Mouse (Mus musculus) brain, embryonic 14.5 days (tissue): ENCODE results near the gene Adamts13. TPM values are rescaled to one million over a fixed set of nuclear protein-coding genes. Genes with fewer than 3 reads are reported as not detected.

Experiments used
- DNase-seq: peaks from one replicate; pipeline ENCODE4 v3.0.0-alpha.2; 2011; ENCODE audit warnings: low read depth
- CTCF ChIP-seq: fragments of 200-500 bp; IDR thresholded peaks from 2 replicates; pipeline ENCODE4 v1.5.1; 2012; ENCODE audit warnings: inconsistent platforms, mild to moderate bottlenecking, moderate library complexity, borderline replicate concordance; ENCODE audit not compliant: insufficient read depth, insufficient read length; ENCODE audit errors: extremely low read depth
- POLR2A ChIP-seq: fragments of 200-500 bp; IDR thresholded peaks from 2 replicates; pipeline ENCODE4 v1.6.1; 2012; ENCODE audit warnings: mild to moderate bottlenecking, inconsistent platforms, borderline replicate concordance; ENCODE audit not compliant: poor library complexity, insufficient read depth, insufficient read length, severe bottlenecking; ENCODE audit errors: extremely low read depth
- polyA plus RNA-seq: library from polyadenylated mRNA; depleted of rRNA; stranded (reverse); fragments of >200 nt; gene quantifications from 2 replicates; pipeline ENCODE4 v1.2.3, GENCODE M21; 2012

Adamts13 gene
- polyA plus RNA-seq, 1 experiment, result 0.12 TPM

- no peak for TF ChIP-seq CTCF
- DNase-seq, result no peak
These were observed 20.4 kb upstream of the Adamts13 start for GRCm38 (mm10) chr2:26952866-26953265.

- DNase-seq, result no peak
- TF ChIP-seq POLR2A, result no peak
- no peak for TF ChIP-seq CTCF
These were observed 18.4 kb upstream of the Adamts13 start for GRCm38 (mm10) chr2:26954735-26955395.

- no peak for TF ChIP-seq POLR2A
- TF ChIP-seq CTCF, result no peak
- no peak for DNase-seq
These were observed 16.3 kb upstream of the Adamts13 start for GRCm38 (mm10) chr2:26956811-26957487.

- DNase-seq, result no peak
- TF ChIP-seq CTCF, result no peak
- TF ChIP-seq POLR2A, result no peak
These were observed 15.7 kb upstream of the Adamts13 start for GRCm38 (mm10) chr2:26957488-26957859.

GRCm38 (mm10) chr2:26960756-26961155, 12.5 kb upstream of the Adamts13 start:
- TF ChIP-seq POLR2A (no peak), CTCF (peak; percentile 45; the same call in 1 of the 2 replicates)
- DNase-seq, result peak; percentile 20

GRCm38 (mm10) chr2:26963923-26964723, 9.1 kb upstream of the Adamts13 start, which contains the start of gene Rexo4:
Rexo4 (minus strand) TSS chr2:26964386.
- peak; percentile 99 for DNase-seq
- TF ChIP-seq POLR2A (peak; percentile 55; the same call in 1 of the 2 replicates), CTCF (no peak)

- TF ChIP-seq CTCF, result no peak
- TF ChIP-seq POLR2A, result no peak
- DNase-seq, result no peak
These were observed 8.4 kb upstream of the Adamts13 start for GRCm38 (mm10) chr2:26964724-26965370.

GRCm38 (mm10) chr2:26967262-26967661, 6.0 kb upstream of the Adamts13 start:
- no peak for TF ChIP-seq CTCF
- no peak for TF ChIP-seq POLR2A
- DNase-seq, result no peak

- TF ChIP-seq POLR2A (no peak), CTCF (no peak)
- no peak for DNase-seq
These were observed 744 bp downstream of the Adamts13 start for GRCm38 (mm10) chr2:26973960-26974359.

GRCm38 (mm10) chr2:26980361-26980760, 7.1 kb downstream of the Adamts13 start:
- no peak for TF ChIP-seq POLR2A
- TF ChIP-seq CTCF, result no peak

GRCm38 (mm10) chr2:26984179-26984578, 11.0 kb downstream of the Adamts13 start:
- TF ChIP-seq CTCF, result no peak
- no peak for TF ChIP-seq POLR2A
- no peak for DNase-seq

More at GRCm38 (mm10) chr2:26980361-26980760, 7.1 kb downstream of the Adamts13 start:
- DNase-seq, result no peak

GRCm38 (mm10) chr2:26984640-26985039, 11.4 kb downstream of the Adamts13 start:
- no peak for DNase-seq
- no peak for TF ChIP-seq POLR2A
- TF ChIP-seq CTCF, result no peak
